Mouse (Mus musculus) B cell, adult (primary cell): ENCODE measurements around the gene Gm8334. TPM values are rescaled to one million over a fixed set of nuclear protein-coding genes. Genes with fewer than 3 reads are reported as not detected.

Experiments used
- total RNA-seq: library from RNA; stranded (reverse); gene quantifications from 4 replicates; pipeline ENCODE4 v1.2.4, GENCODE M21; 2023; ENCODE audit not compliant: inconsistent age

The Gm8334 gene
- total RNA-seq, result not detected in 4 replicates

GRCm38 (mm10) chrX:148615053-148615452 lies at the start of gene Gm8334:
Gene Gm8334, minus strand, starts transcription at chrX:148615153.

GRCm38 (mm10) chrX:148663298-148663697 lies 48.3 kb upstream of the Gm8334 start, which contains the start of gene Gm15127:
Gene Gm15127, plus strand, starts transcription at chrX:148663598.

Other genes with a start within 250 kb of the Gm8334 start
- not detected in 4 replicates for gene Gm15114, start 126.2 kb downstream of the Gm8334 start, total RNA-seq
- gene Gm15127, start 48.4 kb upstream of the Gm8334 start, total RNA-seq, result not detected in 4 replicates
- gene Luzp4, start 242.5 kb upstream of the Gm8334 start, total RNA-seq, result not detected in 4 replicates